Mouse (Mus musculus): ENCODE data around the gene Ikzf3. TPM values are rescaled to one million over a fixed set of nuclear protein-coding genes. Genes with fewer than 3 reads are reported as not detected.

The Ikzf3 gene
- polyA plus RNA-seq, 1 experiment from 2014 or later, result 0.20 TPM

DNA sequence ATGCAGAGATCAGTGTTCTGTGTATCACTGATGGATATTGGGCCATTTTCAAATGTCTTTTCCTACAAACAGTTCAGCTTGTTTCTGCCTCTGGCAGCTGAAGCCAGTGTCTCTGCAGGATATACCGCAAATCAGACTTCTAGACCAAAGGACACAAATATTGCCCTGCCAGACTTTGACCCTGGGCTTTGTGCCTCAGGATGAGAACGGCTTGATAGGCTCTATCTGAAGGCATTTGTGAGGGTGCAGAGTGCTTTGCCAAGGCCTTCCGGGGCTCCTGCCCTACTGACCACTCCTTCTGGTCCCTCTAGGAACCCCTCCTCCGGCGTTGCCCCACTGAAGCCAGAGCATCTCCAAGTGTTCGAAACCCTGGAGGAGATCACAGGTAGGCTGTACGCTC lies 119.2 kb downstream of the Ikzf3 start:
- no peak overlapping the region for H3K27ac ChIP-seq (ENCODE audit: low read length)
- DNase-seq (ENCODE audit: low spot score), result no peak
- H3K4me3 ChIP-seq (ENCODE audit: low read depth, low read length), result no peak overlapping the region
- peaks cover 54% of the 10 kb centered on the region for H3K36me3 ChIP-seq (ENCODE audit: insufficient read depth, low read length)
- WGBS, result 95% methylated on average over 7 of the region's 7 CpGs
- no peak overlapping the region for H3K9ac ChIP-seq (replicated peaks; ENCODE audit: low read depth)
- no peak for TF ChIP-seq CTCF (IDR thresholded peaks at IDR 0.05)
- TF ChIP-seq EP300 (IDR thresholded peaks at IDR 0.05), result no peak
- no peaks in the 10 kb centered on the region for H3K4me1 ChIP-seq (ENCODE audit: insufficient read depth, low read depth, low read length)
- H3K9me3 ChIP-seq (ENCODE audit: low read length), result no peaks in the 10 kb centered on the region
- no peaks in the 10 kb centered on the region for H3K27me3 ChIP-seq (replicated peaks; ENCODE audit: insufficient read depth, low read length)
- ATAC-seq, result no peak
- H3K4me2 ChIP-seq (replicated peaks; ENCODE audit: low read depth, low read length), result no peak overlapping the region

DNA sequence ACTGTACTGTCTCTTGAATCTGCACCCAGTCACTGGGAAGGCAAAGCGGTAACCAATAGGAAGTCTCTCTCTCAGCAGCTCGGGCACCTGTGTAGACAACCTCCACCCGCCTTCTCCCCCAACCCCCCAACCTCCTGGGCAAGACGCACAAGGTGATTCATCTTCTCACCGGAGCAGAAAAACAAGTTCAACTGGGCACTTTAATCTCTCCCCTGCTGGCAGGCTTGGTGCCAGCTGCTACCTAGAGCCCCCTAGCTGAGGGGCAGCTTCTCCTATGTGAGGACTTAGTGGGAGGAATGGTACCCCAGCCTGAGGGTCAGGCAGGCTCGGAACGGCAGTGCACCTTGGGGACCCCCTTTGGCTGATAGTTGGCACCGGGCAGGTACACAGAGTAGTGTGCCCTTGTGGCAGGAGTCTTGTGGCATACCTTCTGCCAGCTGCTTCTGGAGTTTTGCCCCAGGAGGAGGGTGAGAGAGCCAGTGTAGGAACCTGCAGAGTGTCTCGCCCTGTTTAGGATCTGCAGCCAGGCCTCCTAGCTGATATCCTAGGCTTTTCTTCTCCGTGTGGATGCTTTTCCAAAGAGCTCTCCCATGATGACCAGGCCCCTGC lies 126.8 kb downstream of the Ikzf3 start:
- peaks cover 20% of the 10 kb centered on the region; the same call in 1 of the 2 replicates for H3K36me3 ChIP-seq (ENCODE audit: insufficient read depth, low read length)
- no peaks in the 10 kb centered on the region for H3K9me3 ChIP-seq (ENCODE audit: low read length)
- DNase-seq (ENCODE audit: low spot score), result peak; percentile 86
- peaks cover 5% of the 10 kb centered on the region; the same call in 1 of the 2 replicates for H3K4me1 ChIP-seq (ENCODE audit: insufficient read depth, low read depth, low read length)
- H3K4me2 ChIP-seq (replicated peaks; ENCODE audit: low read depth, low read length), result 0 out of 2 replicates have a peak overlapping the region, but pooled peaks have one; percentile 19
- H3K9ac ChIP-seq (replicated peaks; ENCODE audit: low read depth), result no peak overlapping the region
- WGBS, result 64% methylated on average over 10 of the region's 10 CpGs
- peak; percentile 47; the same call in 1 of the 2 replicates for TF ChIP-seq CTCF (IDR thresholded peaks at IDR 0.05)
- TF ChIP-seq EP300 (IDR thresholded peaks at IDR 0.05), result no peak
- peak; percentile 86 for ATAC-seq
- peak overlapping the region; percentile 66 for H3K27ac ChIP-seq (ENCODE audit: low read length)
- no peaks in the 10 kb centered on the region for H3K27me3 ChIP-seq (replicated peaks; ENCODE audit: insufficient read depth, low read length)
- no peak overlapping the region for H3K4me3 ChIP-seq (ENCODE audit: low read depth, low read length)

DNA sequence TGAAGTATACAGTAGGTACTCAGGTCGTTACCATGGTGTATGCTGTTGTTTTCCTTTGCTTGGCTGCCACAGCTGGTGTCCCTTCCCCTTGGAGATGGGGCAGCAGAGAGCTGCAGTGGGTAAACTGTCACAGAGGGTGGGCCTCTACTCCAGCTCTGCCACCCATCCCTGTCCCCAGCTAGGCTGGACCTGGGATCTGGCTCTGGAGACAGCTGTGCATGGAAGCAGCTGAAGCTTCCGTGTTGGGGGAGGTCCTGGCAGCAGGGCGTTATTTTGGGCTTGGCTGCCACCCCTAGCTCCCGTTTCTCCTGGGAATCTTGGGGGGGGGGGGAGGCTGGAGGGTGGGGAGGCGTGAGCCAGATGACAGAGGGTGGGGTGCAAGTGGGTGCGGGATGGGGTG lies 127.6 kb downstream of the Ikzf3 start:
- H3K27ac ChIP-seq (ENCODE audit: low read length), result peak overlapping the region; percentile 2; the same call in 1 of the 2 replicates
- ATAC-seq (no peak), DNase-seq (ENCODE audit: low spot score) (no peak)
- no peaks in the 10 kb centered on the region for H3K9me3 ChIP-seq (ENCODE audit: low read length)
- H3K36me3 ChIP-seq (ENCODE audit: insufficient read depth, low read length), result peaks cover 13% of the 10 kb centered on the region; the same call in 1 of the 2 replicates
- H3K9ac ChIP-seq (replicated peaks; ENCODE audit: low read depth), result no peak overlapping the region
- H3K4me1 ChIP-seq (ENCODE audit: insufficient read depth, low read depth, low read length), result peaks cover 11% of the 10 kb centered on the region; the same call in 1 of the 2 replicates
- whole genome bisulfite sequencing, result 54% methylated on average over 6 of the region's 6 CpGs
- TF ChIP-seq EP300 (IDR thresholded peaks at IDR 0.05) (no peak), CTCF (IDR thresholded peaks at IDR 0.05) (no peak)
- H3K4me2 ChIP-seq (replicated peaks; ENCODE audit: low read depth, low read length), result no peak overlapping the region
- no peaks in the 10 kb centered on the region for H3K27me3 ChIP-seq (replicated peaks; ENCODE audit: insufficient read depth, low read length)
- no peak overlapping the region for H3K4me3 ChIP-seq (ENCODE audit: low read depth, low read length)

DNA sequence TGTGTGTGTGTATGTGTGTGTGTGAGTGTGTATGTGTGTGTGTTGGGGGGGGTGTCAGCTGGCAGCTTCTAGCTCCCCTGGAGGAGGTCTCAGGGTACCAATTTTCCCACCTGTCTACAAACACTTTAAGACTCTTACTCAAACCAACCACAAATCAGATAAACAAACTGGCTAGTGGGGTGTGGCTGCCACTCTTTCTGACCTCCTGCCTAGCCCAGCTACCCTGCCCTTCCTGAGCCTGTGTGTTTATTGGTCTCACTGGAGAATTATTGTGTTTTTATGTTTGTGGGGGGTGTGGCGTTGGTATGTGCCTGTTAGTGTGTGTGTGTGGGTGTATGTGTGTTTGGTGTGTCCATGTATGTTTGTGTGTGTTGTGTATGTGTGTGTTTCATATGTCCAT lies 128.8 kb downstream of the Ikzf3 start:
- peak; percentile 53 for DNase-seq (ENCODE audit: low spot score)
- Histone ChIP-seq H3K4me2 (replicated peaks; ENCODE audit: low read depth, low read length) (no peak overlapping the region), H3K27ac (ENCODE audit: low read length) (no peak overlapping the region), H3K9ac (replicated peaks; ENCODE audit: low read depth) (no peak overlapping the region), H3K4me3 (ENCODE audit: low read depth, low read length) (no peak overlapping the region), H3K27me3 (replicated peaks; ENCODE audit: insufficient read depth, low read length) (no peaks in the 10 kb centered on the region), H3K9me3 (ENCODE audit: low read length) (no peaks in the 10 kb centered on the region), H3K36me3 (ENCODE audit: insufficient read depth, low read length) (0 out of 2 replicates have a peak, but pooled peaks cover 4% of the 10 kb centered on the region), H3K4me1 (ENCODE audit: insufficient read depth, low read depth, low read length) (peaks cover 11% of the 10 kb centered on the region; the same call in 1 of the 2 replicates)
- 83% methylated on average over 1 of the region's 1 CpGs for WGBS
- TF ChIP-seq CTCF (IDR thresholded peaks at IDR 0.05) (no peak), EP300 (IDR thresholded peaks at IDR 0.05) (no peak)
- no peak for ATAC-seq

Other genes starting within 250 kb of the Ikzf3 start
- not detected in 2 replicates for gene Neurod2, start 216.4 kb downstream of the Ikzf3 start, polyA plus RNA-seq (2015; fragmentation: Nextera tagmentation; extraction: Ambion mirVana)
- 11.8 and 18.6 TPM in 2 replicates for gene Ppp1r1b, start 197.6 kb downstream of the Ikzf3 start, polyA plus RNA-seq (2015; fragmentation: Nextera tagmentation; extraction: Ambion mirVana)
- gene Stard3, start 187.7 kb downstream of the Ikzf3 start, polyA plus RNA-seq (2015; fragmentation: Nextera tagmentation; extraction: Ambion mirVana), result 69.9 and 73.1 TPM in 2 replicates
- 5.8 and 6.4 TPM in 2 replicates for gene Tcap, start 162.2 kb downstream of the Ikzf3 start, polyA plus RNA-seq (2015; fragmentation: Nextera tagmentation; extraction: Ambion mirVana)
- 0.12 TPM in 1 of 2 replicates, not detected in the other for gene Pnmt, start 159.6 kb downstream of the Ikzf3 start, polyA plus RNA-seq (2015; fragmentation: Nextera tagmentation; extraction: Ambion mirVana)
- gene Pgap3, start 145.5 kb downstream of the Ikzf3 start, polyA plus RNA-seq (2015; fragmentation: Nextera tagmentation; extraction: Ambion mirVana), result 8.0 and 8.6 TPM in 2 replicates
- gene Erbb2, start 133.6 kb downstream of the Ikzf3 start, polyA plus RNA-seq (2015; fragmentation: Nextera tagmentation; extraction: Ambion mirVana), result 21.2 and 23.6 TPM in 2 replicates
- 86.1 and 96.0 TPM in 2 replicates for gene Mien1, start 107.0 kb downstream of the Ikzf3 start, polyA plus RNA-seq (2015; fragmentation: Nextera tagmentation; extraction: Ambion mirVana)
- 30.7 and 33.1 TPM in 2 replicates for gene Grb7, start 99.6 kb downstream of the Ikzf3 start, polyA plus RNA-seq (2015; fragmentation: Nextera tagmentation; extraction: Ambion mirVana)
- gene Zpbp2, start 5.1 kb upstream of the Ikzf3 start, polyA plus RNA-seq (2015; fragmentation: Nextera tagmentation; extraction: Ambion mirVana), result 0.10 and 0.21 TPM in 2 replicates
- gene Ormdl3, start 41.3 kb upstream of the Ikzf3 start, polyA plus RNA-seq (2015; fragmentation: Nextera tagmentation; extraction: Ambion mirVana), result 43.7 and 45.3 TPM in 2 replicates
- gene Lrrc3c, start 52.3 kb upstream of the Ikzf3 start, polyA plus RNA-seq (2015; fragmentation: Nextera tagmentation; extraction: Ambion mirVana), result not detected in 2 replicates
- gene Gm12355, start 79.6 kb upstream of the Ikzf3 start, polyA plus RNA-seq (2015; fragmentation: Nextera tagmentation; extraction: Ambion mirVana), result 0.14 and 0.70 TPM in 2 replicates
- gene Gsdma3, start 80.3 kb upstream of the Ikzf3 start, polyA plus RNA-seq (2015; fragmentation: Nextera tagmentation; extraction: Ambion mirVana), result not detected in 2 replicates
- not detected in 2 replicates for gene Gsdma2, start 100.7 kb upstream of the Ikzf3 start, polyA plus RNA-seq (2015; fragmentation: Nextera tagmentation; extraction: Ambion mirVana)
- not detected in 2 replicates for gene Gsdma, start 118.3 kb upstream of the Ikzf3 start, polyA plus RNA-seq (2015; fragmentation: Nextera tagmentation; extraction: Ambion mirVana)
- 105 and 107 TPM in 2 replicates for gene Psmd3, start 136.5 kb upstream of the Ikzf3 start, polyA plus RNA-seq (2015; fragmentation: Nextera tagmentation; extraction: Ambion mirVana)
- gene Csf3, start 155.2 kb upstream of the Ikzf3 start, polyA plus RNA-seq (2015; fragmentation: Nextera tagmentation; extraction: Ambion mirVana), result 0.19 TPM in 1 of 2 replicates, not detected in the other
- gene Med24, start 183.4 kb upstream of the Ikzf3 start, polyA plus RNA-seq (2015; fragmentation: Nextera tagmentation; extraction: Ambion mirVana), result 19.9 and 20.6 TPM in 2 replicates
- 38.1 and 40.5 TPM in 2 replicates for gene Thra, start 194.6 kb upstream of the Ikzf3 start, polyA plus RNA-seq (2015; fragmentation: Nextera tagmentation; extraction: Ambion mirVana)
- gene Nr1d1, start 229.3 kb upstream of the Ikzf3 start, polyA plus RNA-seq (2015; fragmentation: Nextera tagmentation; extraction: Ambion mirVana), result 6.9 and 8.9 TPM in 2 replicates
- gene Msl1, start 249.5 kb upstream of the Ikzf3 start, polyA plus RNA-seq (2015; fragmentation: Nextera tagmentation; extraction: Ambion mirVana), result 16.3 and 21.3 TPM in 2 replicates

All from lung, postnatal 0 days (tissue).